Mouse (Mus musculus) spleen, adult 2 months (tissue): ENCODE data around the gene Psmb5. TPM values are rescaled to one million over a fixed set of nuclear protein-coding genes. Genes with fewer than 3 reads are reported as not detected.
"Not testable (repeated sequence)": the region's sequence is repeated elsewhere in the genome, so short reads cannot be mapped to it uniquely, and the experiment has no call there.

Experiments
- DNase-seq, 2 experiments: peaks; one replicate each; pipeline versions ENCODE4 v3.0.0 to v3.0.0-alpha.2; 2012 to 2021; ENCODE audit warnings: low spot score in 2 of 2, low read depth in 1 of 2
- H3K27ac ChIP-seq: fragments of 200-500 bp; 2 replicates; pipeline ENCODE4 v1.5.1; 2012; ENCODE audit warnings: low read length, inconsistent platforms; ENCODE audit not compliant: insufficient read depth
- H3K27me3 ChIP-seq: fragments of 200-500 bp; 2 replicates; pipeline ENCODE4 v1.6.1; 2012; ENCODE audit warnings: mild to moderate bottlenecking, moderate library complexity, low read length, inconsistent platforms; ENCODE audit not compliant: control insufficient read depth, insufficient read depth
- H3K36me3 ChIP-seq: fragments of 200-500 bp; 2 replicates; pipeline ENCODE4 v1.6.1; 2012; ENCODE audit warnings: mild to moderate bottlenecking, low read length, inconsistent platforms; ENCODE audit not compliant: control insufficient read depth, insufficient read depth
- H3K4me1 ChIP-seq: fragments of 200-500 bp; 2 replicates; pipeline ENCODE4 v1.6.1; 2011; ENCODE audit warnings: inconsistent platforms; ENCODE audit not compliant: control insufficient read depth, insufficient read depth, insufficient read length
- H3K4me3 ChIP-seq: fragments of 200-500 bp; 2 replicates; pipeline ENCODE4 v1.5.1; 2011; ENCODE audit warnings: mild to moderate bottlenecking, inconsistent platforms; ENCODE audit not compliant: insufficient read depth, insufficient read length; ENCODE audit errors: extremely low read depth
- CTCF ChIP-seq: fragments of 200-500 bp; IDR thresholded peaks from 2 replicates; pipeline ENCODE4 v1.5.1; 2011; ENCODE audit warnings: mild to moderate bottlenecking, inconsistent platforms; ENCODE audit not compliant: insufficient read depth, insufficient read length, insufficient replicate concordance; ENCODE audit errors: extremely low read depth
- POLR2A ChIP-seq: fragments of 200-500 bp; IDR thresholded peaks from 2 replicates; pipeline ENCODE4 v1.6.1; 2011; ENCODE audit warnings: low read depth, low read length, inconsistent platforms
- WGBS: fragments of 180-500 bp; shearing (Covaris S2); methylation state at CpG from one replicate; pipeline ENCODE4 v1.1.7; 2018; 5-methylcytosine and 5-hydroxymethylcytosine counted together
- polyA plus RNA-seq: library from polyadenylated mRNA; depleted of rRNA; stranded (reverse); fragments of >200 nt; gene quantifications from 2 replicates; pipeline ENCODE4 v1.2.3, GENCODE M21; 2012

The Psmb5 gene
- polyA plus RNA-seq, 1 experiment, result 82.5 TPM

DNA sequence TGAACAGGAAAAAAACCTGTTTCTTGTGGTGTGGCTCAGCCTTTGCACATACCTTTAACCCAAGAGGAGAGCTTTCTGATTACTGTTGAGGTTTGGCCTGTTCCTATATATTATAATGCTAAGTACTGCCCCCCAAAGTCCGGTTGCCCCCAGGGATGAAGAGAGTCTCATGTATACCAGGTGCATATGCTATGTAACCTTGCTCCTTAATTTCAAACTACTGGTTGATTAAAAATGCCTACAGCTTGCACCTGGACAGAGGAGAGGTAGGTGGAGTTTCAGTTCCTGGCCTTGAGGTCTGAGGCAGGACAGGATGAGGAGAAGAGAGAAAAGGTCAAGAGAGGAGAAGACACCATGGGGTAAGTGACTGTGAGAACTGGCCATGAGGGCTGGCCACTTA, 3.3 kb upstream of the Psmb5 start, which contains the start of gene Psmb11:
Gene Psmb11 (plus strand): TSS at position 301 of the 400 bp plus-strand sequence.
- Histone ChIP-seq H3K4me1 (no peaks in the 10 kb centered on the region), H3K27ac (no peak within 1 kb of the TSS), H3K4me3 (no peak within 1 kb of the TSS), H3K36me3 (no peaks in the 10 kb centered on the region), H3K27me3 (no peaks in the 10 kb centered on the region)
- WGBS, result 89% methylated on average over 1 of the region's 1 CpGs
- no peak for DNase-seq
- TF ChIP-seq CTCF (no peak), POLR2A (no peak)

DNA sequence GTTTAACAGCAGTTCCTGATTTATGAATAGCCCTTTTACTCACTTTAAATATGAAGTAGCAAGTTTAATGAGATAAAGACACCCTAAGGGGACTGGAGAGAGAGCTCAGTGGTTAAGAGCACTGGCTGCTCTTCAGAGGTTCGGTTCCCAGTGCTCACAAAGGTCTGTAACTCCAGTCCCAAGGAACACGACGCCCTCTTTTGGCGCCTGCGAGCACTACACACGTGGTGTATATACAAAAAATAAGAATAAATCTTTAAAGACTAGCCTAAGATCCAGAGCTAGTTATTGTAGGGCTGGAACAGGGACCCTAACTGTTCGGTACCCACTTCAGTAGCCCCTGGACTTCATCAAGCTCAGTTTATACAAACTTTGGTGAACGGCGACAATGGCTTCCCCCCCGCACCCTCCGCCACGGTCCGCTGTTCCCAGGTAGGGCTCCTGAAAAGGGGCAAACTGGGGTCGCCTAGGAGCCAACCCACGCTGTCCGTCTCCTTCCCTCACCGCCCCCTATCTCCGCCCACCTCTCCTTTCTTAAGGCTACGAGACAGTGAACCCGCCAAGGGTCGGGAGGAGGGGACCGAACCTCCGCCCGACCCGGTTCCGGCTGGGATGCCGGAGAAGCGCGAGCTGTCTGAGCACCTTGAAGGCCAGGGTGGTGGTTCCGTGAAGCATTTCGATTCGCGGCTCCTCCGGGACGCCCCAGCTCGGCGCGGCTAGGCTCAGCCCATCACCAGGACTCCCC, 498 bp downstream of the Psmb5 start:
- WGBS, result 2% methylated on average over 38 of the region's 38 CpGs
- peaks cover 8% of the 10 kb centered on the region for H3K36me3 ChIP-seq
- H3K4me3 ChIP-seq, result peak overlapping the region; percentile 89
- TF ChIP-seq CTCF (no peak), POLR2A (no peak; the same call in 1 of the 2 replicates)
- DNase-seq, result no peak
- peak overlapping the region; percentile 37 for H3K27ac ChIP-seq
- no peaks in the 10 kb centered on the region for H3K27me3 ChIP-seq
- H3K4me1 ChIP-seq, result no peaks in the 10 kb centered on the region

DNA sequence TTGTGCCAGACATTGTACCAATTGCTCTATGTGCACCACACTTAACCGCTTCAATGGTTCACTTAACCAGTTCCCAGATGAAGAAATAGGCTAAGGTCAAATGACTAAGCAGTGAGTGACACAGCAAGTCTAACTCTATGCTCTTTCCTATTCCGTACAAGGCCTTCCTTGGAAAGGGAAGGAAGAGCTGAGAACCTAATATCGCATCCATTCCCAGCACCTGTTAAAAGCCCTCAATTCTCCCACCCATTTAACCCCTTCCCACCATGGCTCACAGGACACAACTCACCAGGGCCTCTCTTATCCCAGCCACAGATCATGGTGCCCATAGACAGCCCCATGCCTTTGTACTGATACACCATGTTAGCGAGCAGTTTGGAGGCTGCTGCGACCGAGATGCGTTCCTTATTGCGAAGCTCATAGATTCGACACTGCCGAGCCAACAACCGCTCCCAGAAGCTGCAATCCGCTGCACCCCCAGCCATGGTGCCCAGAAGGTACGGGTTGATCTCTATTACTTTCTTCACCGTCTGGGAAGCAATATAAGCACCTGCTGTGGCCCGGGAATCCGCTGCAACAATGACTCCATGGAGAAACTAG, 1.5 kb downstream of the Psmb5 start:
- no peaks in the 10 kb centered on the region for H3K4me1 ChIP-seq
- TF ChIP-seq POLR2A (no peak), CTCF (no peak)
- H3K27ac ChIP-seq, result no peak overlapping the region
- peaks cover 10% of the 10 kb centered on the region for H3K36me3 ChIP-seq
- DNase-seq, result no peak
- 93% methylated on average over 16 of the region's 16 CpGs for WGBS
- H3K4me3 ChIP-seq, result no peak overlapping the region
- H3K27me3 ChIP-seq, result no peaks in the 10 kb centered on the region

DNA sequence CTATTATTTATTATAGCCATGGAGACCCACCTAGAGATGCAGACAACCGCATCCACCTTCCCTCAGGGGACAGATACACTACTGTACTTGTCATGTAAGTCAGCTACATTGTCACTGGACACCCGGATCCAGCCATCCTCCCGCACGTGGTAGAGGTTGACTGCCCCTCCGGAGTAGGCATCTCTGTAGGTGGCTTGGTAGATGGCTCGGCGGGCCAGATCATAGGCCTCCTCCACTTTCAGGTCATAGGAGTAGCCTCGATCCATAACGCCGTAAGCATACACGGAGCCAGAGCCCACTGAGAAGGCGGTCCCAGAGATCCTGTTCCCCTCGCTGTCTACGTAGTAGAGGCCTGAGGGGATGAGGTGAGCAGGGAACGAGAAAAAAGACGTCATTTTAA, 3.7 kb downstream of the Psmb5 start:
- not testable (repeated sequence) for H3K4me1 ChIP-seq, DNase-seq
- WGBS, result 97% methylated on average over 16 of the region's 16 CpGs

DNA sequence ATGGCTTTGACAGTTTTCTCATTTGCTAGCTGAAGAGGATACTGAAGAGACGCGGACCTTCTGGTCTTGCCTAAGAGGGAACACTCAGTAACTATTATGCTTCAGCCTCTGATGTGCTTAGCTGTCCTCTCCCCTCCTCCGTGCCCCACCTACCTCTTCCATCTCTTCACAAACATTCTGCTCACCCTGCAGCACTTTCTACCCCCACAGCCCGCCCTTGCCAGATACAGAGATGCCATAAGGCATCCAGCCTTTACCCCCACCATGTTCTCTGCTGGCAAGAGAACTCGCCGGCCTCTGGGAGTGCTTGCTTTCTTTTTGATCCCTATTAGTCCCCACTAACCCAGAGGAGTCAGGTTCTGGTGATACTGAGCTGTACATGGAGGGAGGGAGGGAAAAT, 7.2 kb downstream of the Psmb5 start:
- Histone ChIP-seq H3K27ac (no peak overlapping the region), H3K27me3 (no peaks in the 10 kb centered on the region), H3K4me3 (no peak overlapping the region), H3K4me1 (peaks cover 3% of the 10 kb centered on the region; the same call in 1 of the 2 replicates), H3K36me3 (peaks cover 10% of the 10 kb centered on the region)
- no peak for DNase-seq
- TF ChIP-seq CTCF, result no peak
- WGBS, result 86% methylated on average over 6 of the region's 6 CpGs

More for the DNA sequence above, 3.7 kb downstream of the Psmb5 start:
- H3K36me3 ChIP-seq, result peaks cover 10% of the 10 kb centered on the region
- not testable (repeated sequence) for H3K4me3 ChIP-seq, H3K27ac ChIP-seq, H3K27me3 ChIP-seq

DNA sequence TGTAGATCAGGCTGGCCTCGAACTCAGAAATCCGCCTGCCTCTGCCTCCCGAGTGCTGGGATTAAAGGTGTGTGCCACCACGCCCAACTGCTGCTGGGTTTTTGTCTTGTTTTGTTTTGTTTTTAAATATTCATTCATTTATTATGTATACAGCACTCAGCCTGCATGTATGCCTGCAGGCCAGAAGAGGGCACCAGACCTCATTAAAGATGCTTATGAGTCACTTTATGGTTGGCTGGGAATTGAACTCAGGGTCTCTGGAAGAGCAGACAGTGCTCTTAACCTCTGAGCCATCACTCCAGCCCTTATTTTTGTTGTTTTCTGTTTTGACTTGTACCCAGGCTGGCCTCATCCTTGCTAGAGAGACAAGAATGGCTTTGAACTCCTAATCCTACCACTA, 7.9 kb downstream of the Psmb5 start:
- 81% methylated on average over 4 of the region's 4 CpGs for WGBS
- H3K36me3 ChIP-seq, result peaks cover 10% of the 10 kb centered on the region
- no peak for TF ChIP-seq POLR2A
- peak; percentile 15; the same call in 1 of the 2 replicates for TF ChIP-seq CTCF
- H3K27ac ChIP-seq, result no peak overlapping the region
- no peak overlapping the region for H3K4me3 ChIP-seq
- DNase-seq, result peak in 1 of 2 experiments; percentile 34
- no peaks in the 10 kb centered on the region for H3K27me3 ChIP-seq
- peaks cover 5% of the 10 kb centered on the region; the same call in 1 of the 2 replicates for H3K4me1 ChIP-seq

DNA sequence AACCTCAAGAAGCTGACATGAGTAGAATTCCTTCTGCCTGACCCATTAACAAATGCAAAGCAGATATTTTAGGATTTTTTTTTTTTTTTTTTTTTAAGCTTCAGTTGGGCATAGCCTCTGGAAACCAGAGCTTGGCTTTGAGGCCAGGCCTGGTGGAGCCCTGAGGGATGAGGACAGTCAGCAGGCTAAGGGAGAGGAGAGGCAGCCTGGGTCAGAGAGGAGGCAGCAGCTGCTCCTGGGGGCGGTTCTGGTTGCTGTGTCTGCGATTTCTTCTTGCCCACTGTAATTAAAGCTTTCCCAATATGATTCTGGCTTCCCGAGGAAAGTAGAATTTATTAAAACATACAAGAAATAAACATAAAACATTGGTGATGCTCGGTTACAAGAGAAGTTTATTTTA, 8.6 kb downstream of the Psmb5 start:
- Histone ChIP-seq H3K36me3 (peaks cover 10% of the 10 kb centered on the region), H3K4me1 (peaks cover 5% of the 10 kb centered on the region; the same call in 1 of the 2 replicates), H3K4me3 (no peak overlapping the region), H3K27ac (no peak overlapping the region), H3K27me3 (no peaks in the 10 kb centered on the region)
- no peak for TF ChIP-seq CTCF
- TF ChIP-seq POLR2A, result no peak
- DNase-seq, result no peak
- WGBS, result 82% methylated on average over 4 of the region's 4 CpGs
